ENCODE assay signal across 18 mouse cellular contexts in the genomic region with DNA sequence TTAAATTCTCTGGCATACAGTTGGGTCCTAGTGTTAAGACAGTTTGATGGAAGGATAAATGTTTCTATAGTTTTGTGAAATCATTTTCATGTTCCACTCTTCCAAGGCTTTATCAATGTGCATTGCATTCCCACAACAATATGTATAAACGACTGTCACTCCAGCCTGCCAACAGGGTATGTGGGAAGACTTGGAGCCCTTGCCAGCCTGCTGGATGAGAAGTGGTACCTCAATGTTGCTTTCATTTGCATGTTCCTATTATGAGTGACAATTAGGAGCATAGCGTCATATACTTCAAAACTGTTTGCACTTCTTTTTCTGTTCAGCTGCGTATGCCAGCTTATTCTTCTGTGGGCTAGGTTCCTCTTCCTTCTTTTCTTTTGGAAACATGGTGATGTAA.
DNase-seq lines count a peak whose midpoint lies in the region; ATAC-seq and TF ChIP-seq lines count a peak whose summit lies in the region.
"Had no signal": no experiment of that assay in that cellular context is flagged by ENCODE, and none has a peak within 500 bp of the region (broad histone marks: within the 10 kb centered on the region; RNA-seq: fewer than 3 reads in every experiment).

No protein-coding gene starts in this region.

- H3K36me3 ChIP-seq in forebrain, postnatal 0 days (ENCODE audit: insufficient read depth): no peaks in the 10 kb centered on the region
- peaks cover under 1% of the 10 kb centered on the region; the same call in 1 of the 2 replicates for H3K36me3 ChIP-seq in forebrain, embryonic 13.5 days (ENCODE audit: poor library complexity, severe bottlenecking)
- H3K36me3 ChIP-seq in neural tube, embryonic 15.5 days: peaks cover 4% of the 10 kb centered on the region
- H3K36me3 ChIP-seq: embryonic facial prominence, embryonic 12.5 days; heart, embryonic 12.5 days; hindbrain, embryonic 15.5 days had no signal

- no peaks in the 10 kb centered on the region for H3K4me1 ChIP-seq in forebrain, postnatal 0 days (ENCODE audit: insufficient read depth)
- peaks cover 12% of the 10 kb centered on the region for H3K4me1 ChIP-seq in forebrain, embryonic 13.5 days
- H3K4me1 ChIP-seq in neural tube, embryonic 15.5 days: no peaks in the 10 kb centered on the region
- H3K4me1 ChIP-seq: embryonic facial prominence, embryonic 12.5 days; heart, embryonic 12.5 days; hindbrain, embryonic 15.5 days had no signal

- WGBS in forebrain, postnatal 0 days: 63% methylated on average over 3 of the region's 3 CpGs
- WGBS in forebrain, embryonic 13.5 days: 86% methylated on average over 3 of the region's 3 CpGs
- 94% methylated on average over 3 of the region's 3 CpGs for WGBS in neural tube, embryonic 15.5 days

- no peak overlapping the region for H3K9ac ChIP-seq in forebrain, postnatal 0 days
- no peak overlapping the region for H3K9ac ChIP-seq in forebrain, embryonic 13.5 days
- no peak overlapping the region for H3K9ac ChIP-seq in neural tube, embryonic 15.5 days (replicated peaks)
- H3K9ac ChIP-seq: embryonic facial prominence, embryonic 12.5 days; heart, embryonic 12.5 days; hindbrain, embryonic 15.5 days had no signal

- TF ChIP-seq POLR2A in brain, embryonic 14.5 days (IDR thresholded peaks at IDR 0.05; ENCODE audit: borderline replicate concordance, extremely low read depth, insufficient read depth, insufficient read length, poor library complexity, severe bottlenecking): no peak

- ATAC-seq in forebrain, postnatal 0 days: peak; percentile 78
- no peak; the same call in 1 of the 2 replicates for ATAC-seq in forebrain, embryonic 13.5 days
- ATAC-seq in neural tube, embryonic 15.5 days (ENCODE audit: low FRiP score): no peak

- H3K4me3 ChIP-seq in forebrain, postnatal 0 days (ENCODE audit: low read depth, low read length): no peak overlapping the region
- no peak overlapping the region for H3K4me3 ChIP-seq in forebrain, embryonic 13.5 days
- H3K4me3 ChIP-seq in layer of hippocampus, adult 2 months: no peak overlapping the region
- no peak overlapping the region for H3K4me3 ChIP-seq in neural tube, embryonic 15.5 days (replicated peaks)
- H3K4me3 ChIP-seq: embryonic facial prominence, embryonic 12.5 days; gastrocnemius, adult 2 months; heart, embryonic 12.5 days; hindbrain, embryonic 15.5 days had no signal

- no peaks in the 10 kb centered on the region for H3K27me3 ChIP-seq in forebrain, postnatal 0 days (ENCODE audit: insufficient read depth, low read length)
- peaks cover 2% of the 10 kb centered on the region; the same call in 1 of the 2 replicates for H3K27me3 ChIP-seq in forebrain, embryonic 13.5 days
- no peaks in the 10 kb centered on the region for H3K27me3 ChIP-seq in neural tube, embryonic 15.5 days (replicated peaks)
- H3K27me3 ChIP-seq: embryonic facial prominence, embryonic 12.5 days; heart, embryonic 12.5 days; hindbrain, embryonic 15.5 days had no signal

- DNase-seq in forebrain, postnatal 0 days: peak; percentile 65
- peak; percentile 41 to 70 for DNase-seq in layer of hippocampus, adult 2 months (ENCODE audit: low spot score in 2 of 2)
- DNase-seq in layer of hippocampus, adult 9-10 months (ENCODE audit: low spot score): no peak
- peak; percentile 22 for DNase-seq in brain, embryonic 14.5 days (ENCODE audit: low read depth)
- DNase-seq in layer of hippocampus, adult 9-11 months: peak; percentile 80
- no peak for DNase-seq in left cerebral cortex, adult 18-20 months (ENCODE audit: low spot score in 2 of 2)
- DNase-seq: adrenal gland, adult 2 months; adrenal gland, postnatal 25 days; cerebellum, adult 11 months; cerebellum, adult 8-10 months; cerebellum, postnatal 25 days; gastrocnemius, adult 2 months; gastrocnemius, postnatal 25 days had no signal

- H3K9me3 ChIP-seq in forebrain, postnatal 0 days (ENCODE audit: low read length): no peaks in the 10 kb centered on the region
- H3K9me3 ChIP-seq in forebrain, embryonic 13.5 days (replicated peaks): peaks cover 4% of the 10 kb centered on the region; the same call in 1 of the 2 replicates
- H3K9me3 ChIP-seq in neural tube, embryonic 15.5 days (replicated peaks): no peaks in the 10 kb centered on the region
- H3K9me3 ChIP-seq: embryonic facial prominence, embryonic 12.5 days; heart, embryonic 12.5 days; hindbrain, embryonic 15.5 days had no signal

- TF ChIP-seq CTCF in forebrain, postnatal 0 days (IDR thresholded peaks at IDR 0.05; ENCODE audit: low read depth): no peak
- TF ChIP-seq CTCF in layer of hippocampus, adult 2 months (conservative IDR thresholded peaks at IDR 0.05): peak; percentile 24
- TF ChIP-seq CTCF in brain, embryonic 14.5 days (IDR thresholded peaks at IDR 0.05; ENCODE audit: borderline replicate concordance, extremely low read depth, insufficient read depth, insufficient read length): no peak

- H3K4me2 ChIP-seq in forebrain, postnatal 0 days (ENCODE audit: low read depth): no peak overlapping the region
- H3K4me2 ChIP-seq in forebrain, embryonic 13.5 days: no peak overlapping the region
- H3K4me2 ChIP-seq in neural tube, embryonic 15.5 days: no peak overlapping the region
- H3K4me2 ChIP-seq: embryonic facial prominence, embryonic 12.5 days; heart, embryonic 12.5 days; hindbrain, embryonic 15.5 days had no signal

- no peak overlapping the region for H3K27ac ChIP-seq in forebrain, postnatal 0 days (ENCODE audit: low read depth, low read length)
- H3K27ac ChIP-seq in forebrain, embryonic 13.5 days: no peak overlapping the region
- H3K27ac ChIP-seq in layer of hippocampus, adult 2 months: 0 out of 2 replicates have a peak overlapping the region, but pooled peaks have one; percentile 32
- H3K27ac ChIP-seq in neural tube, embryonic 15.5 days (replicated peaks): no peak overlapping the region
- H3K27ac ChIP-seq: embryonic facial prominence, embryonic 12.5 days; gastrocnemius, adult 2 months; hindbrain, embryonic 15.5 days had no signal

Comparison
In these comparisons a context has a peak if more than half of its experiments do, and no peak if none do; other contexts are left out.
1. DNase-seq: peak in forebrain, postnatal 0 days (single experiment), layer of hippocampus, adult 2 months (2 of 2), brain, embryonic 14.5 days (single experiment) and layer of hippocampus, adult 9-11 months (single experiment); none in layer of hippocampus, adult 9-10 months (single experiment) and left cerebral cortex, adult 18-20 months (0 of 2).